Mouse (Mus musculus): ENCODE measurements around the gene Nhlrc4. TPM values are rescaled to one million over a fixed set of nuclear protein-coding genes. Genes with fewer than 3 reads are reported as not detected.

Nhlrc4 gene
- total and polyA plus RNA-seq, 3 experiments = 0.33 to 2.7 (median 0.38) TPM

- Histone ChIP-seq H3K9me3 (replicated peaks) (no peaks in the 10 kb centered on the region), H3K4me1 (ENCODE audit: insufficient read depth, low read depth, low read length) (peaks cover 19% of the 10 kb centered on the region), H3K27me3 (ENCODE audit: insufficient read depth, low read length) (no peaks in the 10 kb centered on the region), H3K4me3 (ENCODE audit: low read depth, low read length) (no peak overlapping the region), H3K36me3 (replicated peaks) (peaks cover 54% of the 10 kb centered on the region)
- TF ChIP-seq CTCF (IDR thresholded peaks at IDR 0.05; ENCODE audit: low read depth, low read length) (no peak), TAL1 (conservative IDR thresholded peaks at IDR 0.05; ENCODE audit: low read depth, low read length) (no peak), GATA1 (IDR thresholded peaks at IDR 0.05; ENCODE audit: borderline replicate concordance, low read length) (no peak), POLR2AphosphoS5 (IDR thresholded peaks at IDR 0.05; ENCODE audit: insufficient replicate concordance, low read depth, low read length) (no peak), GATA2 (IDR thresholded peaks at IDR 0.05; ENCODE audit: borderline replicate concordance, low read depth, low read length) (no peak)
- no peak for ATAC-seq (ENCODE audit: extremely low read depth, insufficient number of reproducible peaks, low FRiP score, poor library complexity, severe bottlenecking)
- no peak for DNase-seq (ENCODE audit: low spot score)
Observed at GRCm38 (mm10) chr17:25970448-25970847, 25.7 kb upstream of the Nhlrc4 start.

DNA sequence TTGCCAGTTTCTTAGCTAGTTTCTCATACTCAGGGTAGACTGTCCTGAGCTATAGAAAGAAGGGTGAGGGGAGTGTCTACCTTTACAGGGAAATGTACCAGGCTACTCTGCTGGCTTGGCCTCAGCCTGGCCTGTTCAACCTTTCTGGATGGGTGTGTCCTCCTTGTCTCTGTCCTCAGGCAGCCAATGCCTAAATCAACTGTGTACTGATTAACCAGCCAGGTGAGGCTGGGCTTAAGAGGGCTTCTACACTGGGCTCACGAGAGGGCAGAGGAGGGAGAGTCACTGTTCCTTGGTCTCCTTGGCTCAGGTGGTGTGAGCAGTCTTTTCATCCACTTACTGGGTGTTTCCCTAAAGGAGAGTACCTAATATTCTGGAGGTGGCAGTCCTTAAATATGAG, 23.4 kb upstream of the Nhlrc4 start:
- H3K27me3 ChIP-seq (ENCODE audit: insufficient read depth, low read length) = no peaks in the 10 kb centered on the region
- DNase-seq (ENCODE audit: low spot score) (no peak), ATAC-seq (ENCODE audit: extremely low read depth, insufficient number of reproducible peaks, low FRiP score, poor library complexity, severe bottlenecking) (no peak)
- TF ChIP-seq POLR2AphosphoS5 (IDR thresholded peaks at IDR 0.05; ENCODE audit: insufficient replicate concordance, low read depth, low read length) = no peak
- TF ChIP-seq CTCF (IDR thresholded peaks at IDR 0.05; ENCODE audit: low read depth, low read length) = no peak
- no peak for TF ChIP-seq TAL1 (conservative IDR thresholded peaks at IDR 0.05; ENCODE audit: low read depth, low read length)
- TF ChIP-seq GATA2 (IDR thresholded peaks at IDR 0.05; ENCODE audit: borderline replicate concordance, low read depth, low read length) = no peak
- no peak for TF ChIP-seq GATA1 (IDR thresholded peaks at IDR 0.05; ENCODE audit: borderline replicate concordance, low read length)
- no peak overlapping the region for H3K4me3 ChIP-seq (ENCODE audit: low read depth, low read length)
- H3K36me3 ChIP-seq (replicated peaks) = peaks cover 66% of the 10 kb centered on the region
- H3K9me3 ChIP-seq (replicated peaks) = no peaks in the 10 kb centered on the region
- peaks cover 38% of the 10 kb centered on the region for H3K4me1 ChIP-seq (ENCODE audit: insufficient read depth, low read depth, low read length)

DNA sequence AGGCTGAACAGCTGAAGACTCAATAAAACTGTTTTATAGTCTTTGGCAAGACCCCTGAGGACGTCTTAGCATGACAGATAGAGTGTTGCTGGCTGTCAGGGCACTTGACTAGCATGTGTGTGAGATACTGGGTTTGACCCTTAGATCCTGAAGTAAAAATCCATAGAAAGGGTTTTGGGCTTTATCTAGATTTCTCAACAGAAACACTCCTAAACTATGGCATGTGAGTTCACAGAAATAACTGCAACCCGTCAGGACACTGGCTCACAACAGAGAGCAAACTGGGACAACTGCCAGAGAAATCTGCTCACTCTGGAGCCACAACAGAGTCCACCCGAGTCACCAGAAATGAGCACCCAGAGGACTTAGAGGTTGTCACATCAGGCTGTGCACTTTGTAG, 22.9 kb upstream of the Nhlrc4 start:
- H3K4me1 ChIP-seq (ENCODE audit: insufficient read depth, low read depth, low read length) = peaks cover 38% of the 10 kb centered on the region
- ATAC-seq (ENCODE audit: extremely low read depth, insufficient number of reproducible peaks, low FRiP score, poor library complexity, severe bottlenecking) = no peak
- peaks cover 66% of the 10 kb centered on the region for H3K36me3 ChIP-seq (replicated peaks)

DNA sequence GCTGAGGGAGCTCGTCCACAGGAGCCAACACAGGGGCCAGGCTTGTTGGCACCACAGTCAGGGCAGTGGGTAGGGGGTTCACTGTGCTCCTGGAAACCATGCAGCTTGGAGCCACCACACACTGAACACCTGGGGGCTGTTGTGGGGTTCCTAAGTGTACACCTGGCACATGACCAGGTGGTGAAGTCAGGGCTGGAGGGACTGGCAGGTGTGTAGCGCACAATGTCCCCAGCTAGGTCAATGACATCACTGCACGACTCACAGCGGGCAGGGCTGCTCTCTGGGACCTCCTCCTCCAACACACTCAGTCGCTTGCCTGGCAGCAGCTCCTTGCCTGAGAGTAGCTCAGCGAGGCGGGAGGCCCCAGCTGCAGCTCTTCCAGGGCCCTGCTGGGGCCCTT, 19.5 kb upstream of the Nhlrc4 start:
- no peaks in the 10 kb centered on the region; the same call in 1 of the 2 replicates for H3K27me3 ChIP-seq (ENCODE audit: insufficient read depth, low read length)
- H3K36me3 ChIP-seq (replicated peaks) = peaks cover 85% of the 10 kb centered on the region
- H3K4me3 ChIP-seq (ENCODE audit: low read depth, low read length) = peak overlapping the region; percentile 14; the same call in 1 of the 2 replicates
- DNase-seq (ENCODE audit: low spot score) (no peak), ATAC-seq (ENCODE audit: extremely low read depth, insufficient number of reproducible peaks, low FRiP score, poor library complexity, severe bottlenecking) (no peak)
- no peak for TF ChIP-seq CTCF (IDR thresholded peaks at IDR 0.05; ENCODE audit: low read depth, low read length)
- no peak for TF ChIP-seq GATA1 (IDR thresholded peaks at IDR 0.05; ENCODE audit: borderline replicate concordance, low read length)
- no peak for TF ChIP-seq TAL1 (conservative IDR thresholded peaks at IDR 0.05; ENCODE audit: low read depth, low read length)
- TF ChIP-seq POLR2AphosphoS5 (IDR thresholded peaks at IDR 0.05; ENCODE audit: insufficient replicate concordance, low read depth, low read length) = no peak
- TF ChIP-seq GATA2 (IDR thresholded peaks at IDR 0.05; ENCODE audit: borderline replicate concordance, low read depth, low read length) = no peak
- no peaks in the 10 kb centered on the region for H3K9me3 ChIP-seq (replicated peaks)
- H3K4me1 ChIP-seq (ENCODE audit: insufficient read depth, low read depth, low read length) = peaks cover 67% of the 10 kb centered on the region

More for the DNA sequence above, 22.9 kb upstream of the Nhlrc4 start:
- no peak for TF ChIP-seq GATA1 (IDR thresholded peaks at IDR 0.05; ENCODE audit: borderline replicate concordance, low read length)
- no peak for TF ChIP-seq TAL1 (conservative IDR thresholded peaks at IDR 0.05; ENCODE audit: low read depth, low read length)
- no peak for TF ChIP-seq CTCF (IDR thresholded peaks at IDR 0.05; ENCODE audit: low read depth, low read length)
- no peak for TF ChIP-seq GATA2 (IDR thresholded peaks at IDR 0.05; ENCODE audit: borderline replicate concordance, low read depth, low read length)
- TF ChIP-seq POLR2AphosphoS5 (IDR thresholded peaks at IDR 0.05; ENCODE audit: insufficient replicate concordance, low read depth, low read length) = no peak
- no peaks in the 10 kb centered on the region; the same call in 1 of the 2 replicates for H3K27me3 ChIP-seq (ENCODE audit: insufficient read depth, low read length)
- no peaks in the 10 kb centered on the region for H3K9me3 ChIP-seq (replicated peaks)
- no peak overlapping the region for H3K4me3 ChIP-seq (ENCODE audit: low read depth, low read length)
- no peak for DNase-seq (ENCODE audit: low spot score)

- peaks cover 61% of the 10 kb centered on the region for H3K4me1 ChIP-seq (ENCODE audit: insufficient read depth, low read depth, low read length)
- no peaks in the 10 kb centered on the region for H3K9me3 ChIP-seq (replicated peaks)
- H3K36me3 ChIP-seq (replicated peaks) = peaks cover 93% of the 10 kb centered on the region
- no peak overlapping the region; the same call in 1 of the 2 replicates for H3K4me3 ChIP-seq (ENCODE audit: low read depth, low read length)
- no peaks in the 10 kb centered on the region; the same call in 1 of the 2 replicates for H3K27me3 ChIP-seq (ENCODE audit: insufficient read depth, low read length)
- DNase-seq (ENCODE audit: low spot score) (no peak), ATAC-seq (ENCODE audit: extremely low read depth, insufficient number of reproducible peaks, low FRiP score, poor library complexity, severe bottlenecking) (no peak)
- TF ChIP-seq CTCF (IDR thresholded peaks at IDR 0.05; ENCODE audit: low read depth, low read length) = no peak
- no peak for TF ChIP-seq GATA2 (IDR thresholded peaks at IDR 0.05; ENCODE audit: borderline replicate concordance, low read depth, low read length)
- no peak for TF ChIP-seq POLR2AphosphoS5 (IDR thresholded peaks at IDR 0.05; ENCODE audit: insufficient replicate concordance, low read depth, low read length)
- no peak for TF ChIP-seq TAL1 (conservative IDR thresholded peaks at IDR 0.05; ENCODE audit: low read depth, low read length)
- TF ChIP-seq GATA1 (IDR thresholded peaks at IDR 0.05; ENCODE audit: borderline replicate concordance, low read length) = no peak
Observed at GRCm38 (mm10) chr17:25962413-25962905, 17.7 kb upstream of the Nhlrc4 start.

DNA sequence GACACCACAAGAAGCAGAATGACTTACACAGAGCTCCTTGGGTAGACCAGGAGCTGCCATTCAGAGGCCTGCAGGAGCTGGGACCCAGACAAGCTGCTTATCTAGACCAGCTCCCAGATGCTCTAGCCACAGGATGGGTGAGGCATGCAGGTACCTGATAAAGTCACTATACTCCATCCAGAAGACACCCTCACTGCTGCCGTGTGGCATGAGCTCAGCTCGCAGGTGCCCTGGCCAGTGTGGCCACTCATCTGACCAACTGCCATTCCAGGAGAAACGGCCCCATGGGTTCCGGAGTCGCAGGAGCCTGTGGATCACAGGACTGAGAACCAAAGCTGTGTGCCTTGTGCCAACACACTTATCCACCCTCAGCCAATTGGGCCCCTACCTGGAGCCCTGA, 16.8 kb upstream of the Nhlrc4 start:
- H3K4me1 ChIP-seq (ENCODE audit: insufficient read depth, low read depth, low read length) = peaks cover 61% of the 10 kb centered on the region
- TF ChIP-seq POLR2AphosphoS5 (IDR thresholded peaks at IDR 0.05; ENCODE audit: insufficient replicate concordance, low read depth, low read length) (no peak), TAL1 (conservative IDR thresholded peaks at IDR 0.05; ENCODE audit: low read depth, low read length) (peak; percentile 94), GATA1 (IDR thresholded peaks at IDR 0.05; ENCODE audit: borderline replicate concordance, low read length) (no peak), GATA2 (IDR thresholded peaks at IDR 0.05; ENCODE audit: borderline replicate concordance, low read depth, low read length) (no peak), CTCF (IDR thresholded peaks at IDR 0.05; ENCODE audit: low read depth, low read length) (no peak)
- DNase-seq (ENCODE audit: low spot score) = peak; percentile 65
- peaks cover 94% of the 10 kb centered on the region for H3K36me3 ChIP-seq (replicated peaks)
- H3K4me3 ChIP-seq (ENCODE audit: low read depth, low read length) = peak overlapping the region; percentile 58; the same call in 1 of the 2 replicates
- H3K9me3 ChIP-seq (replicated peaks) = no peaks in the 10 kb centered on the region
- peak; percentile 80 for ATAC-seq (ENCODE audit: extremely low read depth, insufficient number of reproducible peaks, low FRiP score, poor library complexity, severe bottlenecking)
- H3K27me3 ChIP-seq (ENCODE audit: insufficient read depth, low read length) = no peaks in the 10 kb centered on the region; the same call in 1 of the 2 replicates
